Mouse (Mus musculus): ENCODE results near the gene Foxk1.

DNA sequence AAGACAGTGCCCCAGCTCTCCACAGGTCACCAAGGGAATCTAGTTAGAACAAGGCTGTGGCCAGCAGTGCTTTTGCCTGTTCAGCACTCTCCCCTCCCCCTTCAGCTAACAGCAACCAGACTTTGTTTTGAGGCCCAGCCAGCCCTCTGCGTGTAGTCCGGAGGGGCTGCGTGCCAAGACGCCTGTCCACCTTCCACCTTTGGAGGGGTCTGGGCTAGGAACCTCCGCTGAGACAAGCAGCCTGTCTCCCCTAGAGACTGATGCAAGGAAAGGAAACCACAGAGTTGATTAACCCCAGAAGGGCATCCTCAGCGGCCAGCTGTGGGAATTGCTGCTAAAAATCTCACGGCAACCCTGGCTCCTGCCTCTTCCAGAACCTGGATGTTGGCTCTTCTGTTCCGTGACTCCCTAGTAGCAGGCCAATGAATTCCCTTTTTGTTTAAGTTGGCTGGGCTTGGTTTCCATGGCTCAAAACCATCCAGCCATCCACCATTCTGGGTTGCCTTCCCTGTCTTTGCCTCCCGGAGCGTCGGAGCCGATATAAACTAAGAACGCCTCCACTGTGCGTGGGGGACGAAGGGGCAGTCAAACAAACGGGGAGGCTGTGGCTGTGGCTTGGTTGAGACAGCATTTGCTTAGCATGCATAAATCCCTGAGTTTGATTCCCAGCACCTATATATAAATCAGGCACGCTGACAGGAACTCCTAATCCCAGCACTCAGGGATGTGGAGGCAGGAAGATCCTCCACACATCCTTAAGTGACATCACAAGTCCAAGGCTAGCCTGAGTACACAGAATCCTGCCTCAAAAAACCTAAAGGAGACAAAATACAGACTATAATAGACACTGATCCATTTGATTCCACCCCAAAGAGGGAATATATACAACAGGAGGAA, 14.3 kb upstream of the Foxk1 start:
- TF ChIP-seq CTCF (IDR thresholded peaks at IDR 0.05; ENCODE audit: low read depth) (no peak), EP300 (IDR thresholded peaks at IDR 0.05; ENCODE audit: low read depth) (no peak)
